Mouse (Mus musculus) hindbrain, postnatal 0 days (tissue): ENCODE data around the gene Stox1. TPM values are rescaled to one million over a fixed set of nuclear protein-coding genes. Genes with fewer than 3 reads are reported as not detected.

Experiments
- ATAC-seq: fragments of 200-750 bp; cut with Nextera tagmentation; 2 replicates; pipeline ENCODE4 v1.8.0; 2017; ENCODE audit warnings: mild to moderate bottlenecking, moderate TSS enrichment, moderate library complexity
- DNase-seq: peaks from one replicate; pipeline ENCODE4 v3.0.0-alpha.2; 2015; ENCODE audit warnings: low spot score
- H3K27ac ChIP-seq: fragments of 300-500 bp; sonication (generic); 2 replicates; pipeline ENCODE4 v1.5.1; 2014; ENCODE audit warnings: mild to moderate bottlenecking
- H3K27me3 ChIP-seq: fragments of 300-500 bp; sonication (generic); 2 replicates; pipeline ENCODE4 v1.6.1; 2014; ENCODE audit warnings: low read length, mixed read lengths; ENCODE audit not compliant: insufficient read depth
- H3K36me3 ChIP-seq: fragments of 300-500 bp; sonication (generic); 2 replicates; pipeline ENCODE4 v1.6.1; 2014; ENCODE audit warnings: low read length, mixed read lengths; ENCODE audit not compliant: insufficient read depth
- H3K4me1 ChIP-seq: fragments of 300-500 bp; sonication (generic); 2 replicates; pipeline ENCODE4 v1.6.1; 2014; ENCODE audit warnings: antibody characterized with exemption, low read length, mixed read lengths; ENCODE audit not compliant: insufficient read depth
- H3K4me2 ChIP-seq: fragments of 300-500 bp; sonication (generic); 2 replicates; pipeline ENCODE4 v1.6.1; 2014; ENCODE audit warnings: low read depth, mild to moderate bottlenecking, low read length, moderate library complexity, mixed read lengths
- H3K4me3 ChIP-seq: fragments of 300-500 bp; sonication (generic); 2 replicates; pipeline ENCODE4 v1.5.1; 2014; ENCODE audit warnings: low read length
- H3K9ac ChIP-seq: fragments of 300-500 bp; sonication (generic); replicated peaks from 2 replicates; pipeline ENCODE4 v1.6.1; 2014; ENCODE audit warnings: mild to moderate bottlenecking, low read length, moderate library complexity, mixed read lengths
- H3K9me3 ChIP-seq: fragments of 300-500 bp; sonication (generic); 2 replicates; pipeline ENCODE4 v1.6.1; 2016; ENCODE audit warnings: low read length, mixed read lengths
- CTCF ChIP-seq: IDR thresholded peaks from 2 replicates; pipeline ENCODE4 v1.5.1; 2016; ENCODE audit warnings: antibody characterized with exemption, control low read depth, low read depth
- WGBS: fragments of 180-500 bp; shearing (Covaris S2); extraction: QIAGEN DNeasy Blood & Tissue Kit; methylation state at CpG from one replicate; pipeline ENCODE4 v1.1.7; 2014; 5-methylcytosine and 5-hydroxymethylcytosine counted together
- polyA plus RNA-seq: library from polyadenylated mRNA; unstranded; fragments of >200 nt; fragmentation: Nextera tagmentation; extraction: Ambion mirVana; gene quantifications from 2 replicates; pipeline ENCODE4 v1.2.1, GENCODE M21; 2015
- total RNA-seq: library from RNA; depleted of rRNA; stranded (reverse); fragments of >200 nt; gene quantifications from 2 replicates; pipeline ENCODE4 v1.2.3, GENCODE M21; 2014

Stox1 gene
- total and polyA plus RNA-seq, 2 experiments from 2014 or later, result 3.9 to 4.8 TPM

DNA sequence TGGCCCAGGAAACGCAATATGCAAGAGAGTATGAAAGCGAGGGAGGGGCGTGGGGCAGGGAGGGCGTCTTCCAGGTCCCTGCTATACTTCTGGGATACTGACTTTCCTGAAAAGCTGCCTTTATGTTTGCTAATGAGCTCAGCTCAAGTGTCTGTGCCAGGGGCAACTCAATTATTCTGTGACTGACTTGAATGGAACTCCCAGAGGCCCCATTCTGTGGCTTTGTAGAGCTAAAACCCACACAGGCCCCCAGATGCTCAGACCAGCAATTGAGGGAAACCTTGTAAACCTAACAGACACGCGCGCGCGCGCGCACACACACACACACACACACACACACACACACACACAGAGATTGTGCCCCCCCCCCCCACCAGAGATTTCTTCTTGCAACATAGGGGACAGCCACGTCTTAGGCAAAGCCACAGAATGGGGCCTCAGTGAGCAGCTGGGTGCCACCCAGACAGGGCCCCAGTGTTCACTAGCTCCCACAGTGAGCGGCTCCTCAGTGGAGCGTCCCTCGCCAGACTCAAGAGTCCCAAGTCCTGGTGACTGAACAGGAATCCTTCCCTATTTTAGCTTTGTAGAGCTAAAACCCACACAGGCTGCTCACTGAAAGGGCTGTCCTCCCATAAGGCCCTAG lies 38.8 kb downstream of the Stox1 start:
- 0 out of 2 replicates have a peak, but pooled peaks cover 4% of the 10 kb centered on the region for H3K27me3 ChIP-seq
- H3K36me3 ChIP-seq, result no peaks in the 10 kb centered on the region
- ATAC-seq (peak; percentile 87), DNase-seq (peak; percentile 79)
- no peaks in the 10 kb centered on the region for H3K9me3 ChIP-seq
- no peak overlapping the region for H3K9ac ChIP-seq
- no peak overlapping the region for H3K4me2 ChIP-seq
- no peak for TF ChIP-seq CTCF
- 16% methylated on average over 15 of the region's 15 CpGs for WGBS
- 0 out of 2 replicates have a peak, but pooled peaks cover 3% of the 10 kb centered on the region for H3K4me1 ChIP-seq
- H3K27ac ChIP-seq, result peak overlapping the region; percentile 54; the same call in 1 of the 2 replicates
- H3K4me3 ChIP-seq, result no peak overlapping the region

DNA sequence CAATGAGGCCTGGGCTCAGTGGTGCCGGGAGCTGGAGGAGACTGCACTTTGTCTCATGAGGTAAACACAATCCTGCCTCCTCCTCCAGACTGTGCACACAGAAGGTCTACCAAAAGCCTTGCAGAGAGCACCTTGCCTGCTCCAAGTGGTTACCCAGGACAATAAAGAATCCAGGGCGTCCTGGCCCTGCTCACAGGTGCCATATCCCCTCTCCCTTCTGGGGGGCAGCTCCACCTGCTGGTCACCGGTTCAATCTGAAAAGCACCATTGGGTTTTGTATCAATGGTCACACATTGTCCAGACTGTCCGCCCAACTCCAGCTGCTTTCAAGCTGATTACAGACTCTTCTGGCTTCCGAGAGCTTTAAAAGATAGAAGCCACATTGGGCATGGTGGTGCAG lies 42.9 kb downstream of the Stox1 start:
- TF ChIP-seq CTCF, result peak; percentile 55
- no peaks in the 10 kb centered on the region for H3K36me3 ChIP-seq
- H3K27me3 ChIP-seq, result 0 out of 2 replicates have a peak, but pooled peaks cover 4% of the 10 kb centered on the region
- DNase-seq, result no peak
- H3K9me3 ChIP-seq, result no peaks in the 10 kb centered on the region
- H3K4me3 ChIP-seq, result no peak overlapping the region
- H3K27ac ChIP-seq, result no peak overlapping the region
- WGBS, result 69% methylated on average over 5 of the region's 5 CpGs
- H3K4me2 ChIP-seq, result no peak overlapping the region
- H3K9ac ChIP-seq, result no peak overlapping the region
- 0 out of 2 replicates have a peak, but pooled peaks cover 3% of the 10 kb centered on the region for H3K4me1 ChIP-seq
- no peak for ATAC-seq

DNA sequence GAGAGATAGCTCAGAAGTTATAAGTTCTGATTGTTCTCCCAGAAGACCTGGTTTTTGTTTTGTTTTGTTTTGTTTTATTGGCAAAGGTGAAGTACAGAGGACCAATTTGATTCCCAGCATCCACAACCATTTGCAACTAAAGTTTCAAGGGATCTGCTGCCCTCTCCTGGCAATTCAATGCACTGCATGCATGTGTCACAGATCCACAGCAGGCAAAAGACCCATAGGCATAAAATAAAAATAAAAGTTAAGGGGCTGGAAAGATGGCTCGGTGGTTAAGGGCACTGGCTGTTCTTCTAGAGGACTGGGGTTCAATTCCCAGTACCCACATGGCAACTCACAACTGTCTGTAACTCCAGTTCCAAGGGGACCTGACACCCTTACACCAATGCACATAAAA lies 46.1 kb downstream of the Stox1 start:
- DNase-seq, result no peak
- no peak for ATAC-seq
- Histone ChIP-seq H3K4me2 (no peak overlapping the region), H3K4me1 (no peaks in the 10 kb centered on the region), H3K4me3 (no peak overlapping the region), H3K36me3 (no peaks in the 10 kb centered on the region), H3K27ac (no peak overlapping the region), H3K27me3 (0 out of 2 replicates have a peak, but pooled peaks cover 4% of the 10 kb centered on the region), H3K9me3 (no peaks in the 10 kb centered on the region), H3K9ac (no peak overlapping the region)
- peak; percentile 44 for TF ChIP-seq CTCF
- WGBS, result 96% methylated on average over 1 of the region's 1 CpGs

DNA sequence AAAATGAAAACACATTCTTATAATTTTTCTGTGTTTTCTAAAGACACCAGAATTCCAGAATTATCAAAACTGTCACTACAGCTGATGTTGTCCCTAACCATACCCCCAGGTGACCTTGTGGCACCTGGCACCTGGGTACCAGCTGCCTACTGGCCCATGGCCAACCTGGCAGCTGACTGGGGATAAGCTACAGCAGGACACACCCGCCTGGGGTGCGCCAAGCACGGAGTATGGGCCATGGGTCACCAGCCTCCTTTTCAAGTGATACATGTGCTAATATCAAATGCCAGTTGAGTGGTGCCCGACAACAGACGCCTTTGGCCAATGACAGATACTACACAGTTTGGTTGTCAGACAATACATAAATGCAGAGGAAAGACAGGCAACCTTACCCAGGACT lies 48.6 kb downstream of the Stox1 start:
- DNase-seq (no peak), ATAC-seq (no peak; the same call in 1 of the 2 replicates)
- no peak for TF ChIP-seq CTCF
- Histone ChIP-seq H3K9me3 (no peaks in the 10 kb centered on the region), H3K27me3 (no peaks in the 10 kb centered on the region), H3K9ac (no peak overlapping the region), H3K36me3 (no peaks in the 10 kb centered on the region), H3K27ac (no peak overlapping the region), H3K4me3 (no peak overlapping the region), H3K4me2 (no peak overlapping the region), H3K4me1 (no peaks in the 10 kb centered on the region)
- WGBS, result 60% methylated on average over 5 of the region's 5 CpGs

DNA sequence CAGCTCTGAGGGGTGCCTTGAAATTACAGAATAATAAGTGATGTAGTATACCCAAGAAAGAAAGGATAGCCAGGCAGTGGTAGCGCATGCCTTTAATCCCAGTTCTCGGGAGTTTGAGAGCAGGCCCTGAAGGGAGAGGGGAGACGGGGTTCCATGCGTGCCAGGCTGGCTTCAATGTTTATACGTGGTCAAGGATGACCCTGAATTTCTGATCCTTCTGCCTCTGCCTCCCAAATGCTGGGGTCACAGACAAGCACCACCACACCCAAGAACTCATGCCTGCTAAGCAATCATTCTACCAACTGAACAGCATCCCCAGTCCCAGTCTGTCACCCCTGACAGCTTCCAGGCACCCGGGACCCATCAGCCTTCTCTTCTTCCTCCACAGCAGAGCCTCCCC lies 49.7 kb downstream of the Stox1 start:
- no peak for ATAC-seq
- Histone ChIP-seq H3K9ac (no peak overlapping the region), H3K4me1 (no peaks in the 10 kb centered on the region), H3K36me3 (no peaks in the 10 kb centered on the region), H3K27me3 (no peaks in the 10 kb centered on the region), H3K9me3 (no peaks in the 10 kb centered on the region), H3K4me3 (no peak overlapping the region), H3K27ac (no peak overlapping the region), H3K4me2 (no peak overlapping the region)
- TF ChIP-seq CTCF, result no peak
- no peak for DNase-seq
- 95% methylated on average over 6 of the region's 6 CpGs for WGBS

DNA sequence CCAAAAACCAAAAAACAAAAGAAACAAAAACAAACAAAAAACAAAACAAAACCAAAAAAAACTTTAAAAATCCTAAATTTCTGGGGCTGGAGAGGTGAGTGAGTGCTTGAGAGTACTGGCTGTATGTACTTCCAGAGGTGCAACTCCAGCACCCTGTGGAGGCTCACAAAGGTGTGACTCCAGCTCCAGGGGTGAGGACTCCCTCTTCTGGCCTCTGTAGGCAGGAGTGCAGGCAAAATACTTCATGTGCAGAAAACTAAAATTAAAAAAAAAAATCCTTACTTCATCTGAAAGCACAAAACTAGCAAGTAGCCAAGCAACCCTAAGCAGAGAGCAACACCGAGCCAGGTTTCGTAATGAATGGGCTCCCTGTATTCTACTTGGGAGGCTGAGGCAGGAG lies 53.6 kb downstream of the Stox1 start:
- Histone ChIP-seq H3K9ac (no peak overlapping the region), H3K27ac (no peak overlapping the region), H3K9me3 (no peaks in the 10 kb centered on the region), H3K27me3 (no peaks in the 10 kb centered on the region), H3K4me1 (no peaks in the 10 kb centered on the region), H3K4me3 (no peak overlapping the region), H3K36me3 (no peaks in the 10 kb centered on the region), H3K4me2 (no peak overlapping the region)
- WGBS, result 97% methylated on average over 2 of the region's 2 CpGs
- ATAC-seq, result no peak
- TF ChIP-seq CTCF, result no peak
- DNase-seq, result no peak

DNA sequence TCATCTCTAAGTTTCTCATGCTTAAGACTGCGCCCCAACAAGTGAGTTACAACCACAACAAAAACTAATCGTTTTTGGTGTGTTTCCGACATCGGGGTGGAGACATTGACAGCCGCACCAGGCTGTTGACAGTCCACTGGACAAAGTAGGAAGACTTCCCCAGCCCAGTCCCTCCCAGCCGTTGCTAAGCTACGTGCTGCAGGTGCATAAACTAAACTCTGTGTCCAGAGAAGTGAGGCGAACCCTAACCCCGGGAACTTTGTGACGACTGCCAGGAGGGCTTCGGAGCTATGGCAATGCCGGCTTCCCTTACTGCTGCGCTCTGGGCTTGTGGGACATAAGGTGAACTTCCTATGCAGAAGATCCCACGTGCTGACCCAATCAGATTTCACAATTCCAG lies 56.7 kb downstream of the Stox1 start:
- WGBS, result 72% methylated on average over 14 of the region's 14 CpGs
- no peak for ATAC-seq
- DNase-seq, result no peak

More for the DNA sequence above, 56.7 kb downstream of the Stox1 start:
- H3K27ac ChIP-seq, result no peak overlapping the region
- TF ChIP-seq CTCF, result no peak
- no peak overlapping the region for H3K4me3 ChIP-seq
- H3K36me3 ChIP-seq, result no peaks in the 10 kb centered on the region
- no peaks in the 10 kb centered on the region for H3K9me3 ChIP-seq
- no peak overlapping the region for H3K4me2 ChIP-seq
- no peaks in the 10 kb centered on the region for H3K27me3 ChIP-seq
- no peaks in the 10 kb centered on the region for H3K4me1 ChIP-seq
- no peak overlapping the region for H3K9ac ChIP-seq
